Mouse (Mus musculus) embryonic fibroblast, embryonic 13.5 days (primary cell): ENCODE results near the gene Aifm1.

ENCODE experiments used
- CTCF ChIP-seq: IDR thresholded peaks from 2 replicates; pipeline ENCODE4 v1.5.1; 2011; ENCODE audit warnings: mild to moderate bottlenecking, control low read depth, low read length, moderate library complexity, borderline replicate concordance; ENCODE audit not compliant: insufficient read depth
- POLR2A ChIP-seq: IDR thresholded peaks from 2 replicates; pipeline ENCODE4 v1.6.1; 2011; ENCODE audit warnings: low read depth, mild to moderate bottlenecking, control low read depth, low read length, moderate library complexity

GRCm38 (mm10) chrX:48434251-48434650 lies 79.1 kb downstream of the Aifm1 start:
- TF ChIP-seq CTCF (no peak), POLR2A (no peak)
